Mouse (Mus musculus) adrenal gland, postnatal 36 days (tissue): ENCODE measurements around the gene Ccdc171. TPM values are rescaled to one million over a fixed set of nuclear protein-coding genes. Genes with fewer than 3 reads are reported as not detected.
"Not testable (repeated sequence)": the region's sequence is repeated elsewhere in the genome, so short reads cannot be mapped to it uniquely, and the experiment has no call there.

Experiments used
- DNase-seq, 2 experiments: peaks; one replicate each; pipeline ENCODE4 v3.0.0; 2021; ENCODE audit warnings: mixed read lengths in 1 of 2
- long read RNA-seq, 2 experiments: library from polyadenylated mRNA; stranded (forward); transcript quantifications; one replicate each; pipeline ENCODE4 v2.0.0; 2021; ENCODE audit warnings: borderline sequencing depth in 2 of 2
- total RNA-seq, 2 experiments: library from RNA; stranded (reverse); gene quantifications; 2 replicates each; pipeline ENCODE4 v1.2.3; 2021

Ccdc171 gene
- total RNA-seq = 1 to 10 TPM; 1.7 to 2.4 TPM
- long read RNA-seq, experiment 1, partial matches to known transcripts = 1 of 2 reads
- long read RNA-seq, experiment 1, other reads (novel, unspliced or antisense) = 1 of 2 reads
- long read RNA-seq, experiment 2 = 0 reads

DNA sequence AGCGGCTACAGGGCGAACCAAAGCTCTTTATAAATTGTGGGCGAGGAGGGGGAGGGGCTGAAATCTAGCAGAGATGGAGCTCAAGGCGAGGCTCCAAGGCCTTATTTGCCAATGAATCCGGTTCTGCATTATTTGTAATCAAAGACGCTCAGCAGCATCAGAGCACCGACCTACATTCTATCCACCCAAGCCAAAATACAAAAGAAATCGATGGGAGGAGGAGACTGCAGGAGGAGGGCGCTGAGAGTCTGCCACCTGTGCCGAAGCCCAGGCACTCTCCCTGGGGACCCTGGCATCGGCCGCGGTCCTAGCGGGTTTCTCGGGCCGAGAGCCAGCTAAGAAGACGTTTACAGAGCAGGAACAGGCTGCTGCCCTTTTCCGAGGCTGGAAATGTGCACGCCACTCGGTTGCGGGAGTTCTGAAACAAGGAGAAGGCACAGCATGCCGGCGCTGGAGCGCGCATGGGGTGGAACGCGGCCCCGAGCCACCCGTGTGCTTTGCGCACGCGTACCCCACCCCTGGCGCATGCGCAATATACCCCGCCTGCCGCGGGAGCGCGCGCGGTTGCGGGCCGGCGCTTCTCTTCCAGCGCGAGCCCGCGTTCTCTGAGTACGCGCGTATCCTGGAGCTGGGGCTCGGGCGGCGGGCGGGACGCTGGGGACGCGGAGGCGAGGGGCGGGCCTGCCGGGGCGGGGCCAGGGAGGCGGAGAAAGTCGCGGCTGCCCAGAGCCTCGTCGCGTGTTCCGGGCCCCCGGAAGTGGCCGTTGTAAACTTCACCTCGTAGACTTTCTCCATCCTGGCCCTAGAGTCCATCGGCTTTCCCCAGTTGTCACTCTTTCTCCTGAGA, at the start of gene Ccdc171:
Gene Ccdc171 (plus strand): TSS at position 703 of the 847 bp plus-strand sequence.
- peak; percentile 97 to 98 for DNase-seq

- no peak for DNase-seq
Measured at GRCm38 (mm10) chr4:83485250-83485649, 40.1 kb upstream of the Ccdc171 start.

- DNase-seq = peak; percentile 87 to 92
Measured at GRCm38 (mm10) chr4:83485735-83486116, 39.6 kb upstream of the Ccdc171 start.

- DNase-seq = peak; percentile 90 to 93
Measured at GRCm38 (mm10) chr4:83486117-83486901, 39.0 kb upstream of the Ccdc171 start, which contains the start of gene Psip1. Gene Psip1, minus strand, starts transcription at chr4:83486459.

- DNase-seq = no peak
Measured at GRCm38 (mm10) chr4:83489121-83489520, 36.2 kb upstream of the Ccdc171 start.

DNA sequence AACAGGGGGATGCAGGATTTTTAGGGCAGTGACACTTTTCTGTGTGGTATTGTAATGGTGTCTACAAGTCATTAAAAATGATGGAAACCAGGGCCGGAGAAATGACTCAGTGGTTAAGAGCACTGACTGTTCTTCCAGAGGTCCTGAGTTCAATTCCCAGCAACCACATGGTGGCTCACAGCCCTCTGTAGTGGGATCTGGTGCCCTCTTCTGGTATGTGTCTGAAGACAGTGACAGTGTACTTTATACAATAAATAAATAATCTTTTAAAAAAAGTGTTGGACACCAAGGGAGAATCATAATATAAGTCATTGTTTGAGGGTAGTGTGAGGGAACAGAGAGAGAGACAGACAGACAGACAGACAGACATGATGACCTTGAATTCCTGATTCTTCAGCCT, 32.2 kb upstream of the Ccdc171 start:
- no peak for DNase-seq

GRCm38 (mm10) chr4:83497013-83497412, 28.3 kb upstream of the Ccdc171 start:
- DNase-seq = not testable (repeated sequence)

DNA sequence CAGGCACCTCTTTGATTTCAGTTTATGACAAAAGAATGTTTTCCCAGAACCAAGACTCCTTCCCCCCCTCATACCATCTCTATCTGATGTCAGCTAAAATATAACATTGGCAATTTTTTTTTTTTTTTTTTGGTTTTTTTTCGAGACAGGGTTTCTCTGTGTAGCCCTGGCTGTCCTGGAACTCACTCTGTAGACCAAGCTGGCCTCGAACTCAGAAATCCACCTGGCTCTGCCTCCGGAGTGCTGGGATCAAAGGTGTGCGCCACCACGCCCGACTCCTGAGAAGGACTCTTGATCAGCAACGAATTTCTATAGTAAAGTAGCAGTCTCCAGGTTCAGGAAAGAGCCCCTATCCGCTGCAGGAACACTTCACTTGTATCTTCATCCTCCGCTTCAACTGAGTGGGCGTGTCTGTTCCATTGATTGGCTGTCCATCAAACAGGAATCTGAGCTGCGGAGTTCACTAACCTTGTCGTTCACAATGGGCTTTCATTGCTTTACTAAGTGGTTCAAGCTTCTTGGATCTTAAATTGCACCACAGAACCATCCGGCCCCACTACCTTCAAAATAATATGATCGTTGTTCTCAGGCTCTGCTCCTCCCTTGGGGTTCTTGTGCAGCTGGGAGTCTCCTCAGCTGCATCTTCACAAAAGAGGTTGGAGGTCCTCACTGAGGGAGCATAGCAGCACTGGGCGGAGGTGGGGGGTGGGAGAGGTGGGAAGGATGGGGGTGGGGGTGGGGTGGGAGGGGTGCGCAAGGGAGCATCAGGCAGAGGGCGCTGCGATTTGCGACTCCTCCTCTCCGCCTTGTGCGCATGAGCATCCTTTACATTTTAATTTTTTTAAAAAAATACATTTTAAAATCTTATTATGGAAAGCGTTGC, 24.9 kb upstream of the Ccdc171 start:
- DNase-seq = no peak

- no peak for DNase-seq
Measured at GRCm38 (mm10) chr4:83501037-83501430, 24.3 kb upstream of the Ccdc171 start.

DNA sequence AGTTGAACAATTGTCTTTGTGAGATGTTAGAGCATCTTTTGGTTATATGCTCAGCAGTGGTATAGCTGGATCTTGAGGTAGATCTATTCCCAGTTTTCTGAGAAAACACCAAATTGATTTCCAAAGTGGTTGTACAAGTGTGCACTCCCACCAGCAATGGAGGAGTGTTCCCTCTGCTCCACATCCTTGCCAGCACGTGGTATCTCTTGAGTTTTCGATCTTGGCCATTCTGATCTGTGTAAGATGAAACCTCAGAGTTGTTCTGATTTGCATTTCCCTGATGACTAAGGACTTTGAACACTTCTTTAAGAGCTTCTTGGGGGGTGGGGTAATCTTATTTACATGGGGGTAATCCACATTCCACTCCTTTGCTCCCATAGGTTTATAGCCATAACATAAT, 15.7 kb upstream of the Ccdc171 start:
- DNase-seq = no peak

DNA sequence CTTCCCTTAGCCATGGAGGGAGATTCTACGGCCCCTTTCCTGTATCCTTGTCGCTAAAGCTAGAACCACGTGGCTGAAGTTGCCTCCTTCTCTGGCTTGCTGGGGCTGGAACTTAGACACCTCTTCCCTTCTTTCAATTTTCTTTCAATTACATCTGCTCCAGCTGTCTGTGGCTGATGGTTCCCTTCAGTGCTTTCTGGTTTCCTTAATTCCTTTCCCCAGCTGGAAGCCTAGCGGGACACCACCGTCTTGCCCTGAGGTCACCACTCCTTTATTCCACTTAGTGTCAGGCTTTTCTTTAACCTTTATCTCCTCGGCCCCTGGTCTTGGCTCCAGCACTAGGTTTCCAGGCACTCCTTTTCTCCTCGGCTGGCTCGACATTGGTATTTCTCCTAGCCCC, 14.3 kb upstream of the Ccdc171 start:
- no peak for DNase-seq

- no peak for DNase-seq
Measured at GRCm38 (mm10) chr4:83512217-83512616, 13.1 kb upstream of the Ccdc171 start.

- no peak for DNase-seq
Measured at GRCm38 (mm10) chr4:83512644-83513043, 12.7 kb upstream of the Ccdc171 start.

DNA sequence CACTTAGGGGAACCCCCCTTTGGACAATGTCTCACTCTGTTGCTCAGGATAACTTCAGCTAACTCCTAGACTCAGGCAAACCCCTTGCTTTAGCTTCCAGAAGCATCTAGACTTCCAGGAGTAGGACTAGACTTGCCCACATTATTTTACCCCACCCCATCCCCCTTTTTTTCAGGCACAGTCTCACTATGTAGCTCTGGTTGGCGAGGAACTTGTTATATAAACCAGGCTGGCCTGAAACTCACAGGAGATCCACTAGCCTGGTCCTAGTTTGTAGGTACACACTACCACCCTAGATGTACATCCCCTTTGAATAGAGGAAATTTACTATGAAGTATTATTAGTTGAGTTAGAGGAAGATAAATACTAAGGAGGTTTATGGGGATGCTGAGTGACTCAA, 11.2 kb upstream of the Ccdc171 start:
- no peak for DNase-seq

- DNase-seq = no peak
Measured at GRCm38 (mm10) chr4:83514976-83515669, 10.2 kb upstream of the Ccdc171 start.

GRCm38 (mm10) chr4:83516144-83516543, 9.2 kb upstream of the Ccdc171 start:
- not testable (repeated sequence) for DNase-seq

DNA sequence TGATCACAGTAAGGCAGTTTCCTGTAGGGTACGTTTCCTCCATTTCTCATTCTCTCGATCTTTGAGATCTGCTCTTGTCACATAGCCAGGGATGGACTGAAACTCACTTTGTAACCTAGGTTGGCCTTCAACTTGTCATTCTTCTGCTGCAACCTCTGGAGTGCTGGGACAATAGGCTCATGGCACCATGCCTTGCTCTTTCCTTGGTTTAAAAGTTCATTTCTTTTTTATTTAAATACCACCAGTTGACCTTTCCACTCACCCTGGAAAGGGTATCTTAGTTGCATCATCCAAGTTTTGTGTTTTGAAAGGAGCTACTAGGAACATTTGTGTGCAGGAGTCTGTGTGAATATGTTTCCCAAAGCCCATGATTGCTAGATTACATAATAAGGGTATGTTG, 6.2 kb upstream of the Ccdc171 start:
- no peak for DNase-seq

- DNase-seq = no peak
Measured at GRCm38 (mm10) chr4:83519807-83520206, 5.5 kb upstream of the Ccdc171 start.

GRCm38 (mm10) chr4:83520308-83520707, 5.0 kb upstream of the Ccdc171 start:
- no peak for DNase-seq

DNA sequence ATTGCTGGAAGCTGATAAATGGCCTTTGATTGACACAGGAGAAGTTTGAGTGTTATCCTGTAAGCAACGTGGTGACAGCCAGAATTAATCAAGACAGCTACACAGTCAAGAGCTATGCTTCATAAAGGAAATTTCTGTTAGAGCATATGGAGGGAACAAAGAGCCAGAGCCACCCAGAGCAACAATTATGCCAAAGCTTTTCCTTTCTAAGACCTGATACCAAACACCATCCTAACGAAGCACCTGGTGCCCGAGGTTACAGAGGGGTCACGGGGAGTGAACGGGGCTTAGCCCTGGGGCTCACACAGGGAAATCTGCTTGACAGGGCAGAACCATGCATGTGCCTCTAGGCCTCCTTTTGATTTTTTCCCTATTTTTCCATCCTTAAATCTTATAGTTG, 3.3 kb upstream of the Ccdc171 start:
- DNase-seq = no peak

DNA sequence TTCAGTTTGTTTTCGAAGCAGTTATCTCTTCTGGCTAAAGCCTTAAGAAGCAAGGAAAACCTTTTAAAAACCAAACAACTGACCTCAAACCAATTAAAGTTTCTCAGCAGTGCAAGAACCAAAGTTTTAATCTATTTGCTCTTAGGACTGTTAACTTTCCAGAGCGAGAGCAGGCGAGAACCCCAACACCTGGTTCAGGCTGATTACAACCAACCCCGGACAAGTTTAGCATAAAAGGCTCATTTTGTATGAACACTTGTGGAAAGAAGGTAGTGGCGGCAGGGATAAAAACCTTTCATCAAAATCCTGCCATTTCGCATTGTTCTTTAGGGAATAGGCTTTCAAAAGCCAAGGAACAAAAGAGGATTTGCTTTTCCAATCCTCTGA, 896 bp upstream of the Ccdc171 start:
- DNase-seq = no peak
